Mouse (Mus musculus): ENCODE measurements at regions not wholly inside any gene's neighbourhood (a gene's known extent, or its start where the extent isn't known, plus 50 kb on each side); places are given as distances from the start of the nearest gene placed in this dataset.

- no peak for DNase-seq (ENCODE audit: low spot score in 2 of 2)
Observed at GRCm38 (mm10) chr2:50642198-50642597, 345.6 kb upstream of the Mmadhc start.

- no peak for DNase-seq (ENCODE audit: low spot score in 2 of 2)
Observed at GRCm38 (mm10) chr2:50635896-50636295, 339.3 kb upstream of the Mmadhc start.

- no peak for DNase-seq (ENCODE audit: low spot score in 2 of 2)
Observed at GRCm38 (mm10) chr2:50631786-50632185, 335.2 kb upstream of the Mmadhc start.

- DNase-seq (ENCODE audit: low spot score in 2 of 2) = no peak
Observed at GRCm38 (mm10) chr2:50627501-50627900, 330.9 kb upstream of the Mmadhc start.

GRCm38 (mm10) chr2:50625233-50625749 is 328.7 kb upstream of the Mmadhc start:
- DNase-seq (ENCODE audit: low spot score in 2 of 2) = no peak

- DNase-seq (ENCODE audit: low spot score in 2 of 2) = no peak
Observed at GRCm38 (mm10) chr2:50609086-50609485, 312.5 kb upstream of the Mmadhc start.

- DNase-seq (ENCODE audit: low spot score in 2 of 2) = no peak
Observed at GRCm38 (mm10) chr2:50589195-50589594, 292.6 kb upstream of the Mmadhc start.

GRCm38 (mm10) chr2:50588652-50589051 is 292.1 kb upstream of the Mmadhc start:
- DNase-seq (ENCODE audit: low spot score in 2 of 2) = no peak

- DNase-seq (ENCODE audit: low spot score in 2 of 2) = no peak
Observed at GRCm38 (mm10) chr2:50586321-50587050, 289.9 kb upstream of the Mmadhc start.

- DNase-seq (ENCODE audit: low spot score in 2 of 2) = no peak
Observed at GRCm38 (mm10) chr2:50579620-50580019, 283.0 kb upstream of the Mmadhc start.

- DNase-seq (ENCODE audit: low spot score in 2 of 2) = no peak
Observed at GRCm38 (mm10) chr2:50578278-50579043, 281.9 kb upstream of the Mmadhc start.

GRCm38 (mm10) chr2:50577736-50578135 is 281.1 kb upstream of the Mmadhc start:
- DNase-seq (ENCODE audit: low spot score in 2 of 2) = no peak

GRCm38 (mm10) chr2:50573455-50573854 is 276.9 kb upstream of the Mmadhc start:
- no peak for DNase-seq (ENCODE audit: low spot score in 2 of 2)

- DNase-seq (ENCODE audit: low spot score in 2 of 2) = no peak
Observed at GRCm38 (mm10) chr2:50571021-50571420, 274.4 kb upstream of the Mmadhc start.

GRCm38 (mm10) chr2:50569502-50570285 is 273.1 kb upstream of the Mmadhc start:
- DNase-seq (ENCODE audit: low spot score in 2 of 2) = no peak

GRCm38 (mm10) chr2:50568777-50569501 is 272.3 kb upstream of the Mmadhc start:
- DNase-seq (ENCODE audit: low spot score in 2 of 2) = no peak

- DNase-seq (ENCODE audit: low spot score in 2 of 2) = no peak
Observed at GRCm38 (mm10) chr2:50567542-50567941, 270.9 kb upstream of the Mmadhc start.

GRCm38 (mm10) chr2:50554031-50554430 is 257.4 kb upstream of the Mmadhc start:
- DNase-seq (ENCODE audit: low spot score in 2 of 2) = no peak

- DNase-seq (ENCODE audit: low spot score in 2 of 2) = no peak
Observed at GRCm38 (mm10) chr2:50552437-50552836, 255.8 kb upstream of the Mmadhc start.

GRCm38 (mm10) chr2:50549871-50550270 is 253.3 kb upstream of the Mmadhc start:
- no peak for DNase-seq (ENCODE audit: low spot score in 2 of 2)

GRCm38 (mm10) chr2:50539741-50540441 is 243.3 kb upstream of the Mmadhc start:
- DNase-seq (ENCODE audit: low spot score in 2 of 2) = no peak

All from frontal cortex, postnatal 36 days (tissue).